Mouse (Mus musculus) yolk sac, embryonic 10.5 days (tissue): ENCODE results near the gene Ubap1.
A peak's percentile ranks its signal among the peaks of the same experiment; 100 is the strongest.

Source experiments
- DNase-seq: peaks from one replicate; pipeline ENCODE4 v3.0.0-alpha.2; 2017; ENCODE audit warnings: low spot score

Gene Ubap1

GRCm38 (mm10) chr4:41348584-41349198 is at the start of gene Ubap1:
Gene Ubap1, plus strand, starts transcription at chr4:41348996.
- DNase-seq = peak; percentile 99

DNA sequence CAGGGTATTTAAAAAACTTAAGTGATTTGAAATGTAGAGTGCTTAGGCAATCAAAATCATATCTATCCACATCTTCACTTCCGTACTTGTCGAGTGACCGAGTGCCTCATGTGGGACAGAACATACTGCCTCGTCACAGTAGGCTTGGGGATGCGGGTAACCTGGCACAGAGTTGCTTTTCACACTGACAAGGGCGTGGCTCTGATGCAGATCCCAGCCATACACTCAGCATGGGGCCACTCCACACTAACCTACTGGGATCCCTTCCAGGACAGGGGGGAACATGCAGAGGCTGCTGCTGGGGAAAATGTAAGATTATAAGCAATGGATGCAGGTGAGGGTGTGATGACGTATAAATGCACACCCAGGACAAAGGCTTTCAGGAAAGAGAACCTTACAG is 45.1 kb upstream of the Ubap1 start:
- DNase-seq = no peak

DNA sequence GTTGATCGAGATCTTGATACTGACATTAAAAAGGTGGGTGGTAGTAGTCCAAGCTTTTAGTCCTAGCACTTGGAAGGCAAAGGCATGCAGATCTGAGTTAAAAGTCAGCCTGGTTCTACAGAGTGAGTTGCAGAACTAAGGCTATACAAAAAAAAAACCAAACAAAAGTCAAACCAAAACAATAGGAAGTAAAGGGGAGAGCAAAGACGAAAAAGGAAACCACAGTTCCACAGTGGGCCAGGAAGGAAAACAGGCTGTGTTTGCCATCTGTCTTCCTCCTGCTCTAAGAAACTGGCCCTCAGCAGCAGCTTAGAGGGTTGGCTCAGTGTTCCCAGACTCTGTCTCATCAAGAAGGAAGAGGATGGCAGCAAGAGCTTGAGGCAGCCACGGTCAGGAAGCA is 44.5 kb upstream of the Ubap1 start:
- no peak for DNase-seq

DNA sequence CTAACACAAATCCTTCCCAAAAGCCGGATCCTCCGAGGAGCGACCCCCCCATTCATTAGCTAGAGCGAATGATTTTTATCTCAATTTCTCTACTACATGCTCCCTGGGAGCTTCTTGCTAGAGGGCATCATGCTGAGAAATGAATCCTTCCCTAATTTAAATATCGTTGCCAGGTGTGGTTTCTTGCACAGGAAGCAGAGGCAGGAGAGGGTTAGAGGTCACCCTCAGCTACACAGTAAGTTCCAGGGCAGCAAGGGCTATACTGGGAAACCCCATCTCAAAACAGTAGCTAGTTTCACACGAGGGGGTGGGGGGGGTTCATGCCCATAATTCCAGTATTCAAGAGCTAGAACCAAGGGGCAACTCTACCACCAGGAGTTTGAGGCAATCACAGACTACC is 41.4 kb upstream of the Ubap1 start:
- no peak for DNase-seq

- no peak for DNase-seq
Observed at GRCm38 (mm10) chr4:41310567-41311563, 37.9 kb upstream of the Ubap1 start.

DNA sequence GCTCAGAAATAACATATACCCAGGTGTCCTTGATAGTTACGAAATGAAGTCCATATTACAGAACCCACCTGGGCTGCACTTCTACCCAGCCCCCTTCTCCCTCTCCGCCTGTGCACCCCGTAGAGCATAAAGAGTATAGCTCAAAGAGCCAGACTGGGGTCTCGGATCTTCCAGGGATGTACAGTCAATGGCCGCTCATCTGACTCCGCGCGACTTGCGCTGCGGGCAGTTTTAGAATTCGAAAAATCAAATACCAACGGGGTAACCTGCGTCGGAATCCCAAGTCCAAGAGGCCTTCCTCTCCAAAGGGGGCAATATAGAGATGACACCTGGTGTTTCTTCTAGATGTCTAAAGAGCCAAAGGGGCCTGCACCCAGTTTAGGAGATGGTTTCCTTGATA is 35.1 kb upstream of the Ubap1 start:
- peak; percentile 15 for DNase-seq

GRCm38 (mm10) chr4:41314141-41315129 is 34.4 kb upstream of the Ubap1 start, which contains the start of gene Dcaf12:
Gene Dcaf12, minus strand, starts transcription at chr4:41314889.
- DNase-seq = peak; percentile 96

DNA sequence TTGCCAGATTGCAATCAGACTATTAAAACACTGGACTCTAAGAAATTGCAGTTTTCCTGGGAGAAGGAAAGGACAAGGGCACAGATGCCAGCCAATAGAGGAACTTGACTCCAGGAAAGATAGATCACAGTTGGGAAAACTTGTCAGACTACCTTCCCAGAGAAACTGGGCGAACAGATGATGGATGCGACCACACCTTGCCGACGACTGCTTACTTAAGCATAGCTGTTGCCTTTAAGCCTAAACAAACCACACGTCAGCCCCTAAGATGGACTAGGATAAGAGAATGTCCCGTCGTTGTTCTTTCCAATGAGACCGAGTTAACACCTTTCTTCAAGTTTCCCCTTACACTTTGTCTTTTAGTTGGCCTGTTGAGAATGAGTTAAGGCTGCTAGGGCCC is 33.6 kb upstream of the Ubap1 start:
- no peak for DNase-seq

DNA sequence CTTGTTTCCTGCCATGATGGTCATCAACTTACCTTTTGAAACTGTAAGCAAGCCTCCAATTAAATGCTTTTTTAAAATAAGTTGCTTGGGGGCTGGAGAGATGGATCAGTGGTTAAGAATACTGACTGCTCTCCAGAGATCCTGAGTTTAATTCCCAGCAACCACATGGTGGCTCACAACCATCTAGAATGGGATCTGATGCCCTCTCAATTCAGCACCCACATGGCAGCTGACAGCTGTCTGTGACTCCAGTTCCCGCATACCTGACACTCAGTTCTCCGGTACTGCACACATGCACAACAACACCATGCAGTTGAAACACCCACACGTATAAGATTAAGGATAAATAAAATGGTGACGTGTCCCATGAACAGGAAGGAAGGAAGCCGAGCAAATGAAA is 30.5 kb upstream of the Ubap1 start:
- DNase-seq = no peak

- DNase-seq = no peak
Observed at GRCm38 (mm10) chr4:41320971-41321370, 27.8 kb upstream of the Ubap1 start.

GRCm38 (mm10) chr4:41326876-41327275 is 21.9 kb upstream of the Ubap1 start:
- no peak for DNase-seq

- no peak for DNase-seq
Observed at GRCm38 (mm10) chr4:41329481-41329880, 19.3 kb upstream of the Ubap1 start.

DNA sequence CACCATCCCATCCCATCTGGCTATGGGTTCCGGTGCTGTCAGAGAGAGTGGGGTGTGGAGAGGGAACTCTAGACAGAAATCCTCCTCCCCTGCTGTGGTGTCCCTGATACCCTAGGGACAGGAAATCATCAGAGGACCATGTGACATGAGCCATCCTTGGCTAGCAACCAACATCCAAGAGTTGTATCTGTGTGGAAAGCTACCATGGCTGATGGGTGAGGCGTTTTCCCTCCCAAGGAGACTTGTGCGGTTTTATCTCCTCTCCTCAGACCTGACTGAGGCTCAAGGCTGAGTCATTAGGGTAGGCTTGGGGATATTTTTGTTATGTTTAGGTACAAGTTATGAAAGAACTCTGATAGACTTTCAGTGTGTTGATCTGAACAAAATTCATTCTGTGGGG is 17.7 kb upstream of the Ubap1 start:
- no peak for DNase-seq

- peak; percentile 86 for DNase-seq
Observed at GRCm38 (mm10) chr4:41331698-41332421, 16.9 kb upstream of the Ubap1 start.

DNA sequence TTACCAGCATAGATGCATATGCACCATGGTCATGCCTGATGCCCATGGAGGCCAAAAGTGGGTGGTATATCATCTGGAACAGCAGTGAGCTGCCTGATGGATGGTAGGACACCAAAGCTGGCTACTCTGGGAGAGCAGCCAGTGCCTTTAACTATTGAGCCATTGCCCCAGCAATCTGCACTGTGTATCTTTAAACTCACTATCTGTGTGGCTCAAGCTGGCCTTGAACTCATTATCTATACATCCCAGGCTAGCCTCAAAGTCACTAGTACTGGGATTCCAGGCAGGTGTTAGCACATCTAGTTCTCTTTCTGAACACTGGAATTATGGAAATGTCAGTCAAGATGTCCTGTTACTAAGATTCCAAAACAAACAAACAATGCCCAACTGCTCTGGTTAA is 12.2 kb upstream of the Ubap1 start:
- DNase-seq = no peak

GRCm38 (mm10) chr4:41340912-41341550 is 7.8 kb upstream of the Ubap1 start:
- no peak for DNase-seq

DNA sequence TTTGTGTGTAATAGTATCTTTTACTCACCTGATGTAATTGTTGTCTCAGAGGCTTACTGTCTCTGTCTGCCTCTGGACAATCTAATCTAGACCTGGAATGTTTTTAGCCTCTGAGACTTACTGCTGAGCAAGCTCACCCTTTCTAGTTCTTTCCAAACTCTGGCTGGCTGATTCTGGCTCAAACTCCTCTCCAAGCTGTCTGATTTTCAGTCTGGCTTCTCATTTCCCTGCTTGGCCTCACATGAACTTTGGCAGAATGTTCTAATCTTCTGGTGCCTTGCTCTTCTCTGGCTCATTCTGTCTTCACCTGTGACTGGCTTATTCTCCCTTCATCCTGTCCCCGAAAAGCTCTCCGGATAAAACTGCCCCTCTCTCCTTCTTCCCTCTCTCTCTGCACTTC is 2.8 kb upstream of the Ubap1 start:
- no peak for DNase-seq

GRCm38 (mm10) chr4:41347839-41348238 is 957 bp upstream of the Ubap1 start:
- DNase-seq = no peak

DNA sequence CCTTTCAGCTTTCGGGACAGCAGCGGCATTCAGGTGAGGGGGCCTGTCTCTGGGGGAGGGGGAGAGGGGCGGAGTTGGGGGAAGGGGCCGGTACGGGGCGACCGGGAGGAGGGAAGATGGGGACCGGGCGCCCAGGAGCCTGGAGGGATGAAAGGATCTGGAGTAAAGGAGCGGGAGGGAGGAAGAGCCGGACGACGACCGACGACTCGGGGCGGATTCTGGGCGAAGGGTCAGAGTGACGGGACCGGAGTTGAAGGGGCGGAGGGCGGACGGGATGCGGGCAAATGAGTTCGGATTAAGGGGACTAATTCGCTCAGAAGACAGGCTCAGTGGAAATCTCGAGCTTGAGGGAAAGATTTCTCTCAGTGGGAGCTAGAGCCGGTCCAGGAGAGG is 399 bp downstream of the Ubap1 start:
- DNase-seq = no peak

- DNase-seq = no peak
Observed at GRCm38 (mm10) chr4:41352758-41353157, 4.0 kb downstream of the Ubap1 start.

DNA sequence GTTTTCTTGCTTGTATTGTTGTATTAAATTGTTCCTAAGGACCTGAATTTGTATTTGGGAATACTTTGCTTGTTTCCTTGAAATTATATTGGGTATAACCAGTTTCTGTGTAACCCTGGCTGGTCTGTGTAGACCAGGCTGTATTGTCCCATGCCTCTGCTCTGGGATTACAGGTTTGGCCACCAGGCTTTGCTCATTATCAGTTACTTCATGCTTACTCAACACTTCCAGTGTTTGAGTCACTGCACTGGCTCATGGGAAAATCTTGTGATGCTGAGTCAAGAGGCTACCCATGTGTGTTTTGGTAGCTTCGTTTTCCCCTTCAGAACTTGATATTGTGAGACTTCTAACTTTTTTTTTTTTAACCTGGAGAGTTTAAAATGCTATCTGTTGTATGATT is 4.5 kb downstream of the Ubap1 start:
- DNase-seq = no peak
